Mouse (Mus musculus): ENCODE results near the gene Pik3r2. TPM values are rescaled to one million over a fixed set of nuclear protein-coding genes. Genes with fewer than 3 reads are reported as not detected.

Pik3r2 gene
- polyA plus RNA-seq, 1 experiment: 71.7 TPM

DNA sequence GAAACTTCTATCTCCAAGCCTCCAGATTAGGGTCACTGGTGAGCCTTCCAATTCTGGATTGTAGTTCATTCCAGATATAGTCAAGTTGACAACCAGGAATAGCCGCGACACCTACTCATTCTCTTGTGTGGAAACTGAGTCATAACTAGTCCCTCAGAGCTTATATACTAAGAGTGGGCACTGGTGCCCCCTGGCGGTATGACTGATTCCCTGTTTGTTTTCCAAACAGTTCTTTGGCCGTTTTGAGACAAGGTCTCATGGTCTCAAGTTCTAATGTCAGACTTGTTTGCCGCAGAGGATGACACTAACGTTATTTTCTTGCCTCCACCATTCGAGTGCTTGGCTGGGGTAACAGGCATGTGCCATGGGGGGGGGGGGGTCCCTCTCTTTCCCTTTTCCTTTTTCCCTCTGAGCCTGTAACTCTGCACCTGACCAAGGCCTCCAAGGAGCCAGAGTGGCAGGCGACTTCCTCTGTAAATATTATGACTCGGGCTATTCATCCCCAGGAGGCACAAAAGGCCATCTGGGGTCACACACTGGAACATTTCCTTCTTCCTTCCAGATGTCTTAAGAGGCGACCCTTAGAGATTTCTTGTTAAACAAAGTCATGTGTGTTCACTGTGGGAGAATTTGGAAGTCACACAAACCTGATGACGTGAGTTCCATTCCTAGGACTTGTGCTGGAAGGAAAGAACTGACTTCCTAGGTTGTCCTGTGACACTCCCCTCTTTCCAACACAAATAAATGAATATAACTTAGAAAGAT, 24.3 kb downstream of the Pik3r2 start:
- Histone ChIP-seq H3ac (ENCODE audit: control insufficient read depth, insufficient read length, low read depth) (no peak overlapping the region), H3K79me3 (ENCODE audit: low read depth) (no peaks in the 10 kb centered on the region), H3K79me2 (ENCODE audit: control insufficient read depth, insufficient read depth) (no peaks in the 10 kb centered on the region), H3K4me3 (ENCODE audit: insufficient read depth, poor library complexity, severe bottlenecking) (no peak overlapping the region), H3K36me3 (ENCODE audit: control insufficient read depth, insufficient read depth) (peaks cover 9% of the 10 kb centered on the region), H3K27me3 (ENCODE audit: control insufficient read depth, insufficient read depth, insufficient read length) (peaks cover 10% of the 10 kb centered on the region)
- TF ChIP-seq FOSL1 (IDR thresholded peaks at IDR 0.05; ENCODE audit: insufficient read depth, low read length, poor library complexity, severe bottlenecking): no peak
- TF ChIP-seq CEBPB (IDR thresholded peaks at IDR 0.05; ENCODE audit: low read depth): no peak
- TF ChIP-seq CTCF (IDR thresholded peaks at IDR 0.05; ENCODE audit: control insufficient read depth, insufficient read depth, insufficient read length): no peak
- TF ChIP-seq MYOG (IDR thresholded peaks at IDR 0.05; ENCODE audit: control insufficient read depth, extremely low read depth, insufficient read length): no peak
- no peak for TF ChIP-seq MAX (IDR thresholded peaks at IDR 0.05)
- TF ChIP-seq MYOD1 (IDR thresholded peaks at IDR 0.05; ENCODE audit: control insufficient read depth, insufficient read length, low read depth): no peak
- no peak for TF ChIP-seq USF1 (IDR thresholded peaks at IDR 0.05; ENCODE audit: low read depth)

GRCm38 (mm10) chr8:70750128-70750680, 26.3 kb downstream of the Pik3r2 start:
- Histone ChIP-seq H3ac (ENCODE audit: control insufficient read depth, insufficient read length, low read depth) (no peak overlapping the region), H3K79me3 (ENCODE audit: low read depth) (no peaks in the 10 kb centered on the region), H3K36me3 (ENCODE audit: control insufficient read depth, insufficient read depth) (no peaks in the 10 kb centered on the region), H3K27me3 (ENCODE audit: control insufficient read depth, insufficient read depth, insufficient read length) (peaks cover 17% of the 10 kb centered on the region), H3K79me2 (ENCODE audit: control insufficient read depth, insufficient read depth) (no peaks in the 10 kb centered on the region), H3K4me3 (ENCODE audit: insufficient read depth, poor library complexity, severe bottlenecking) (no peak overlapping the region)
- no peak for TF ChIP-seq MAX (IDR thresholded peaks at IDR 0.05)
- no peak for TF ChIP-seq USF1 (IDR thresholded peaks at IDR 0.05; ENCODE audit: low read depth)
- no peak for TF ChIP-seq CTCF (IDR thresholded peaks at IDR 0.05; ENCODE audit: control insufficient read depth, insufficient read depth, insufficient read length)
- TF ChIP-seq CEBPB (IDR thresholded peaks at IDR 0.05; ENCODE audit: low read depth): no peak
- no peak for TF ChIP-seq MYOG (IDR thresholded peaks at IDR 0.05; ENCODE audit: control insufficient read depth, extremely low read depth, insufficient read length)
- no peak for TF ChIP-seq FOSL1 (IDR thresholded peaks at IDR 0.05; ENCODE audit: insufficient read depth, low read length, poor library complexity, severe bottlenecking)
- TF ChIP-seq MYOD1 (IDR thresholded peaks at IDR 0.05; ENCODE audit: control insufficient read depth, insufficient read length, low read depth): no peak

- Histone ChIP-seq H3K4me3 (ENCODE audit: insufficient read depth, poor library complexity, severe bottlenecking) (no peak overlapping the region), H3K36me3 (ENCODE audit: control insufficient read depth, insufficient read depth) (no peaks in the 10 kb centered on the region), H3K79me2 (ENCODE audit: control insufficient read depth, insufficient read depth) (no peaks in the 10 kb centered on the region), H3K79me3 (ENCODE audit: low read depth) (no peaks in the 10 kb centered on the region), H3ac (ENCODE audit: control insufficient read depth, insufficient read length, low read depth) (no peak overlapping the region), H3K27me3 (ENCODE audit: control insufficient read depth, insufficient read depth, insufficient read length) (peaks cover 18% of the 10 kb centered on the region)
- TF ChIP-seq MYOD1 (IDR thresholded peaks at IDR 0.05; ENCODE audit: control insufficient read depth, insufficient read length, low read depth) (no peak), CTCF (IDR thresholded peaks at IDR 0.05; ENCODE audit: control insufficient read depth, insufficient read depth, insufficient read length) (no peak), CEBPB (IDR thresholded peaks at IDR 0.05; ENCODE audit: low read depth) (no peak), FOSL1 (IDR thresholded peaks at IDR 0.05; ENCODE audit: insufficient read depth, low read length, poor library complexity, severe bottlenecking) (no peak), MYOG (IDR thresholded peaks at IDR 0.05; ENCODE audit: control insufficient read depth, extremely low read depth, insufficient read length) (no peak), USF1 (IDR thresholded peaks at IDR 0.05; ENCODE audit: low read depth) (no peak), MAX (IDR thresholded peaks at IDR 0.05) (no peak)
Observed at GRCm38 (mm10) chr8:70749097-70749674, 27.3 kb downstream of the Pik3r2 start.

DNA sequence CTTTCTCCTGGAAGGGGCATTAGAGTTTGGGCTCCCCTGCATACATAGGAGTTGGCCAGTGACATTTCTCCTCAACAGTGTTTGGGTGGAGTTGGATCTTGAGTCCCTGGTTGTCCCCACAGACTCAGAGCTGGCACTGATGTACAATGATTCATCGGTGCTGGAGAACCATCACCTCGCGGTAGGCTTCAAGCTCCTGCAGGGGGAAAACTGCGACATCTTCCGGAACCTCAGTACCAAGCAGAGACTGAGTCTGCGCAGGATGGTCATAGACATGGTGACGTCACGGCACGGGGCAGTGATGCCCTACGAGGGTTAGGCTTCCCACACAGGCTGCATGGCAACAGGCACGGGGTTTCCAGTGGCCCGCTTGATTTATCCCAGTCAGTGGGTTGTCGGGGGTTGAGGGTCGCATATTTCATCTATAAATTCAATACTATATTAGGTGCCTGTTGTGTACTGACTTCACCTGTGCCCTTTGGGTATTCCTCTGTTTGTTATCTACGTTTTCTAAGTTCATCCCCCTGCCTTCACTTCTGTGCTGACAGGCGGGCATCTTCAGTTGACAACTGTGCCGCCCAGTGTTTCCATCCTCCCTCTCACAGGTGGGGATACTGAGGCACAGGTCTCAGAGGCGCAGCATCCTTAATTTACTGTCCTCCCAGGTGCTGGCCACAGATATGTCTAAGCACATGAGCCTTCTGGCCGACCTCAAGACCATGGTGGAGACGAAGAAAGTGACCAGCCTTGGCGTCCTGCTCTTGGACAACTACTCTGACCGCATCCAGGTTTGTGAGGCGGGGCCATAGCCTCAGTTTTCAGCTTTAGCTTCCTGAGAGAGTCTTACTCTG, 28.0 kb downstream of the Pik3r2 start:
- H3ac ChIP-seq (ENCODE audit: control insufficient read depth, insufficient read length, low read depth): no peak overlapping the region
- no peaks in the 10 kb centered on the region for H3K36me3 ChIP-seq (ENCODE audit: control insufficient read depth, insufficient read depth)
- H3K27me3 ChIP-seq (ENCODE audit: control insufficient read depth, insufficient read depth, insufficient read length): peaks cover 24% of the 10 kb centered on the region
- H3K4me3 ChIP-seq (ENCODE audit: insufficient read depth, poor library complexity, severe bottlenecking): no peak overlapping the region
- no peaks in the 10 kb centered on the region for H3K79me3 ChIP-seq (ENCODE audit: low read depth)
- no peaks in the 10 kb centered on the region for H3K79me2 ChIP-seq (ENCODE audit: control insufficient read depth, insufficient read depth)
- TF ChIP-seq MYOG (IDR thresholded peaks at IDR 0.05; ENCODE audit: control insufficient read depth, extremely low read depth, insufficient read length) (no peak), CEBPB (IDR thresholded peaks at IDR 0.05; ENCODE audit: low read depth) (no peak), MAX (IDR thresholded peaks at IDR 0.05) (no peak), CTCF (IDR thresholded peaks at IDR 0.05; ENCODE audit: control insufficient read depth, insufficient read depth, insufficient read length) (no peak), USF1 (IDR thresholded peaks at IDR 0.05; ENCODE audit: low read depth) (no peak), MYOD1 (IDR thresholded peaks at IDR 0.05; ENCODE audit: control insufficient read depth, insufficient read length, low read depth) (no peak), FOSL1 (IDR thresholded peaks at IDR 0.05; ENCODE audit: insufficient read depth, low read length, poor library complexity, severe bottlenecking) (no peak)
